Mouse (Mus musculus): Measurements from ENCODE around the gene Ifna16. TPM values are rescaled to one million over a fixed set of nuclear protein-coding genes. Genes with fewer than 3 reads are reported as not detected.

The Ifna16 gene
- total RNA-seq, 1 experiment from 2014 or later = not detected

- no peak for ATAC-seq (replicated peaks in 1 of 2; ENCODE audit: insufficient read depth in 1 of 2, low FRiP score in 2 of 2, low TSS enrichment in 1 of 2, low read depth in 1 of 2, poor library complexity in 2 of 2, severe bottlenecking in 2 of 2)
These were observed 4.6 kb upstream of the Ifna16 start for GRCm38 (mm10) chr4:88681353-88681752.

DNA sequence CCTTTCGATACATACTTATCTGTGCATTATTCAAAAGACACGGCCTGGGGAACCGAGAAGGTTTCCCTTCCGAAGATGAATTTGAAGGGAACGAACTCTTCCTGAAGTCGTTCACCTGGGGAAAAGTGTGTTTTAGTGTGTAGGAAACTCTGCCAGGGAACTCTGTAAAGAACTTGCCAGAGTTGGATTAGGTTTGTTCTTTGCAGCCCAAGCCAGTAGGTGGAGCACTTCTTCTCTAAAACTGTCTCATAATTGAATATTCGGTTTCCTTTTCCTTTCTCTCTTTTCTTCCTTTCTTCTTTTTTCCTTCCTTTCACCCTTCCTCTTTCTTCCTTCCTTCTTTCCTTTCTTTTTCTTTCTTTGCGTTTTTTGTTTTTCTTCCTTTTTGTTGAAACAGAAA, 3.6 kb upstream of the Ifna16 start:
- ATAC-seq (replicated peaks in 1 of 2; ENCODE audit: insufficient read depth in 1 of 2, low FRiP score in 2 of 2, low TSS enrichment in 1 of 2, low read depth in 1 of 2, poor library complexity in 2 of 2, severe bottlenecking in 2 of 2) = peak in 1 of 2 experiments; percentile 45; a peak in 1 of 4 replicates

DNA sequence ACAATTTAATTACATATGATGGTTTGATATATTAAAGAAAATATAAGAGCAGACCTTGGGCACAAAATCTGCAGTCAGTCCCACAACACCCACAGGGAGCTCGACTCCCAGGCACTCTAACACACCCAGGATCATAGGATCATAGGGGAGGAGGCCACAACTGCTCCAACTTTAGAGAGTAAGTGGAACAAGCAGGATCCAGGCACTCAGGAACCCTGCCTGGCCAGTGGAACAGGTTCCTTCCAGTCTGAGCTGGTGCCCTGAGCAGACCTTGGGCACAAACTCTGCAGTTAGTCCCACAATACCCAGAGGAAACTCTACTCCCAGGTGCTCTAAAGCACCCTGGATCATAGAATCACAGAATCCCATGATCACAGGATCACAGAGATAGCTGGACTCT, 21.3 kb downstream of the Ifna16 start:
- ATAC-seq (replicated peaks in 1 of 2; ENCODE audit: insufficient read depth in 1 of 2, low FRiP score in 2 of 2, low TSS enrichment in 1 of 2, low read depth in 1 of 2, poor library complexity in 2 of 2, severe bottlenecking in 2 of 2) = no peak

DNA sequence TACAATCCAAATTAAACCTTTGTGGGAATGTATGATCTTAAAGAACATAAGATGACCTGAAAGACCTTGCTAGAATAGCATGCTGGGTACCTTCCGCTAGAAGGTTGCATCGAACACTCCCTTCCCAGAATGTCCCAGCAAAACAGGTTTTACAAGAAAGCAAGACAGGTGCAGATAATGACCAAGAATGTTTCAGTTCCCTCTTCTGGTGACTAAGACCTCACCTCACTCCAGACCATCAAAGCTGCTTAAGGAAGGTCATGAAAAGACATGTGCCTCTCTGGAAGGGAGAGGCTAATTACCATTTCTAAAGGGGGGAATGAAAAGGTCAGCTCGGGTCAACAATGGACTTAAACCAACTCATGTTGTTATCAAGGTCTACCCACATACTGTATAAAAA, 23.1 kb downstream of the Ifna16 start:
- no peak for ATAC-seq (replicated peaks in 1 of 2; ENCODE audit: insufficient read depth in 1 of 2, low FRiP score in 2 of 2, low TSS enrichment in 1 of 2, low read depth in 1 of 2, poor library complexity in 2 of 2, severe bottlenecking in 2 of 2)

GRCm38 (mm10) chr4:88644359-88644758, 32.4 kb downstream of the Ifna16 start, which contains the start of gene Ifna13:
Ifna13 (minus strand) TSS chr4:88644459.
- ATAC-seq (replicated peaks in 1 of 2; ENCODE audit: insufficient read depth in 1 of 2, low FRiP score in 2 of 2, low TSS enrichment in 1 of 2, low read depth in 1 of 2, poor library complexity in 2 of 2, severe bottlenecking in 2 of 2) = no peak

- ATAC-seq (replicated peaks in 1 of 2; ENCODE audit: insufficient read depth in 1 of 2, low FRiP score in 2 of 2, low TSS enrichment in 1 of 2, low read depth in 1 of 2, poor library complexity in 2 of 2, severe bottlenecking in 2 of 2) = no peak
These were observed 34.2 kb downstream of the Ifna16 start for GRCm38 (mm10) chr4:88642526-88642925.

GRCm38 (mm10) chr4:88641077-88641831, 35.5 kb downstream of the Ifna16 start:
- ATAC-seq (replicated peaks in 1 of 2; ENCODE audit: insufficient read depth in 1 of 2, low FRiP score in 2 of 2, low TSS enrichment in 1 of 2, low read depth in 1 of 2, poor library complexity in 2 of 2, severe bottlenecking in 2 of 2) = peak; percentile 96 to 98

DNA sequence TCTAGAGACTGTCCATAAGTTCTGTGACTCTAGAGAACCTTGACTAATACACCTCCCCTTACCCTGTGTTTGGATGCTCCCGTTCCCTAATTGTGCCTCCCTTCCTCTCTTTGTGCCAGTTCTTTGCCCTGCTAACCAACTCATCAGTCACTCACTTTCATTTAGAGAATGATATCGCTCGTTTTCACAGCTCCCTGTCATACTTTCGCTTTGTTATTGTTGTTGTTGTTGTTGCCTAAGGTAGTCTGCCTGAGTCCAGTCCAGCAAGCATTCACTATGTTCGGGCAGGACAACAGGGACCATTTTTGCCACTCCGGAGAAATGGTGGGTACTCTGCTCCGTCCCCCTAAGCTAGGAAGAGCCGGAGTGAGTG, 36.0 kb downstream of the Ifna16 start:
- ATAC-seq (replicated peaks in 1 of 2; ENCODE audit: insufficient read depth in 1 of 2, low FRiP score in 2 of 2, low TSS enrichment in 1 of 2, low read depth in 1 of 2, poor library complexity in 2 of 2, severe bottlenecking in 2 of 2) = 0 out of 4 replicates have a peak, but pooled peaks of 1 of the 2 experiments have one; percentile 7

GRCm38 (mm10) chr4:88634311-88634710, 42.4 kb downstream of the Ifna16 start, which contains the start of gene C87499:
C87499 (minus strand) TSS chr4:88634411.
- ATAC-seq (replicated peaks in 1 of 2; ENCODE audit: insufficient read depth in 1 of 2, low FRiP score in 2 of 2, low TSS enrichment in 1 of 2, low read depth in 1 of 2, poor library complexity in 2 of 2, severe bottlenecking in 2 of 2) = no peak

Other genes with a start within 250 kb of the Ifna16 start
- gene Hacd4, start 238.0 kb downstream of the Ifna16 start, total RNA-seq (2017) = 25.9 and 33.5 TPM in 2 replicates
- not detected in 2 replicates for gene Ifnb1, start 154.2 kb downstream of the Ifna16 start, total RNA-seq (2017)
- gene Ifna15, start 118.7 kb downstream of the Ifna16 start, total RNA-seq (2017) = not detected in 2 replicates
- not detected in 2 replicates for gene Ifna14, start 105.1 kb downstream of the Ifna16 start, total RNA-seq (2017)
- not detected in 2 replicates for gene Ifna9, start 84.5 kb downstream of the Ifna16 start, total RNA-seq (2017)
- gene Ifna12, start 73.5 kb downstream of the Ifna16 start, total RNA-seq (2017) = not detected in 2 replicates
- not detected in 2 replicates for gene C87499, start 42.5 kb downstream of the Ifna16 start, total RNA-seq (2017)
- not detected in 2 replicates for gene Ifna13, start 32.5 kb downstream of the Ifna16 start, total RNA-seq (2017)
- not detected in 2 replicates for gene Ifna2, start 7.0 kb upstream of the Ifna16 start, total RNA-seq (2017)
- not detected in 2 replicates for gene Ifnab, start 14.4 kb upstream of the Ifna16 start, total RNA-seq (2017)
- gene Gm26566, start 44.9 kb upstream of the Ifna16 start, total RNA-seq (2017) = 2.2 TPM in 1 of 2 replicates, not detected in the other
- 101 and 115 TPM in 2 replicates for gene Klhl9, start 45.5 kb upstream of the Ifna16 start, total RNA-seq (2017)
- not detected in 2 replicates for gene Gm13271, start 77.9 kb upstream of the Ifna16 start, total RNA-seq (2017)
- gene Gm13283, start 83.2 kb upstream of the Ifna16 start, total RNA-seq (2017) = not detected in 2 replicates
- not detected in 2 replicates for gene Gm13290, start 96.9 kb upstream of the Ifna16 start, total RNA-seq (2017)
- not detected in 2 replicates for gene Gm13289, start 100.0 kb upstream of the Ifna16 start, total RNA-seq (2017)
- gene Gm13272, start 102.9 kb upstream of the Ifna16 start, total RNA-seq (2017) = not detected in 2 replicates
- 0.55 TPM in 1 of 2 replicates, not detected in the other for gene Ifnz, start 105.2 kb upstream of the Ifna16 start, total RNA-seq (2017)
- gene Gm13276, start 108.8 kb upstream of the Ifna16 start, total RNA-seq (2017) = not detected in 2 replicates
- not detected in 2 replicates for gene Gm13277, start 111.7 kb upstream of the Ifna16 start, total RNA-seq (2017)
- gene Gm13278, start 114.6 kb upstream of the Ifna16 start, total RNA-seq (2017) = not detected in 2 replicates
- gene Gm13275, start 117.6 kb upstream of the Ifna16 start, total RNA-seq (2017) = not detected in 2 replicates
- gene Gm13279, start 120.5 kb upstream of the Ifna16 start, total RNA-seq (2017) = not detected in 2 replicates
- gene Gm13285, start 122.7 kb upstream of the Ifna16 start, total RNA-seq (2017) = 0.89 TPM in 1 of 2 replicates, not detected in the other
- not detected in 2 replicates for gene Gm13287, start 126.3 kb upstream of the Ifna16 start, total RNA-seq (2017)
- gene Gm13288, start 128.6 kb upstream of the Ifna16 start, total RNA-seq (2017) = not detected in 2 replicates
- gene Ifna7, start 139.3 kb upstream of the Ifna16 start, total RNA-seq (2017) = not detected in 2 replicates
- not detected in 2 replicates for gene Ifna11, start 143.0 kb upstream of the Ifna16 start, total RNA-seq (2017)
- not detected in 2 replicates for gene Ifna6, start 150.5 kb upstream of the Ifna16 start, total RNA-seq (2017)
- gene Ifna5, start 158.6 kb upstream of the Ifna16 start, total RNA-seq (2017) = not detected in 2 replicates
- not detected in 2 replicates for gene Ifna4, start 164.9 kb upstream of the Ifna16 start, total RNA-seq (2017)
- gene Ifna1, start 173.2 kb upstream of the Ifna16 start, total RNA-seq (2017) = not detected in 2 replicates
- not detected in 2 replicates for gene Ifne, start 203.3 kb upstream of the Ifna16 start, total RNA-seq (2017)

Measured in hematopoietic stem cell, adult 5-6 weeks (primary cell).